Mouse (Mus musculus): ENCODE results near the gene Cyp8b1.

- TF ChIP-seq TAL1 (IDR thresholded peaks at IDR 0.05; ENCODE audit: low read length) (no peak), GATA1 (IDR thresholded peaks at IDR 0.05; ENCODE audit: low read length) (no peak)
Observed at GRCm38 (mm10) chr9:121909635-121910034, 6.5 kb downstream of the Cyp8b1 start.
